In genomic region chr6:114282469-114283277, GRCm38 (mm10) we compare ENCODE assay signal across 8 mouse cellular contexts. TPM values are rescaled to one million over a fixed set of nuclear protein-coding genes. Genes with fewer than 3 reads are reported as not detected.
A peak's percentile ranks its signal among the peaks of the same experiment; 100 is the strongest.
DNase-seq lines count a peak whose midpoint lies in the region; ATAC-seq and TF ChIP-seq lines count a peak whose summit lies in the region.

Slc6a1 (plus strand) TSS chr6:114282635.

- H3K9ac ChIP-seq in forebrain, embryonic 15.5 days (replicated peaks) = peak within 1 kb of the TSS; percentile 70
- H3K9ac ChIP-seq in intestine, postnatal 0 days (ENCODE audit: low read depth, low read length) = no peak within 1 kb of the TSS

- intact Hi-C loops in left cerebral cortex, postnatal 25 days (cut with DNase I) = no loop called here

- peak within 1 kb of the TSS; percentile 59 for H3K4me3 ChIP-seq in forebrain, embryonic 15.5 days
- peak within 1 kb of the TSS; percentile 11 for H3K4me3 ChIP-seq in intestine, postnatal 0 days (ENCODE audit: low read depth, low read length)

- no peaks in the 10 kb centered on the region for H3K27me3 ChIP-seq in forebrain, embryonic 15.5 days
- peaks cover 51% of the 10 kb centered on the region for H3K27me3 ChIP-seq in intestine, postnatal 0 days (replicated peaks; ENCODE audit: control insufficient read depth, insufficient read depth, low read length)

- H3K4me1 ChIP-seq in forebrain, embryonic 15.5 days = peaks cover 41% of the 10 kb centered on the region
- no peaks in the 10 kb centered on the region for H3K4me1 ChIP-seq in intestine, postnatal 0 days (replicated peaks; ENCODE audit: control insufficient read depth, insufficient read depth, low read length)

- no peak for TF ChIP-seq CTCF in brain, embryonic 14.5 days (IDR thresholded peaks at IDR 0.05; ENCODE audit: borderline replicate concordance, extremely low read depth, insufficient read depth, insufficient read length)
- no peak for TF ChIP-seq CTCF in intestine, postnatal 0 days (IDR thresholded peaks at IDR 0.05; ENCODE audit: low read depth)

- ATAC-seq in forebrain, embryonic 15.5 days (replicated peaks) = peak; percentile 91
- peak; percentile 86 for ATAC-seq in intestine, postnatal 0 days
- no peak for ATAC-seq in monocyte, adult 5-6 weeks (replicated peaks; ENCODE audit: insufficient number of reproducible peaks, low FRiP score, low TSS enrichment, poor library complexity, severe bottlenecking)

- WGBS in forebrain, embryonic 15.5 days = under 1% methylated on average over 50 of the region's 51 CpGs
- 4% methylated on average over 34 of the region's 51 CpGs for WGBS in intestine, postnatal 0 days

- H3K27ac ChIP-seq in forebrain, embryonic 15.5 days (replicated peaks) = peak within 1 kb of the TSS; percentile 83
- no peak within 1 kb of the TSS for H3K27ac ChIP-seq in intestine, postnatal 0 days (ENCODE audit: low read depth, low read length)

- peak within 1 kb of the TSS; percentile 53 for H3K4me2 ChIP-seq in forebrain, embryonic 15.5 days (replicated peaks)
- peak within 1 kb of the TSS; percentile 41 for H3K4me2 ChIP-seq in intestine, postnatal 0 days (replicated peaks; ENCODE audit: low read depth)

- peak; percentile 84 for DNase-seq in Muller cell, postnatal 12 days (ENCODE audit: inconsistent ontology term)
- DNase-seq in brain, embryonic 14.5 days (ENCODE audit: low read depth) = peak; percentile 93
- peak; percentile 66 to 68 for DNase-seq in left cerebral cortex, postnatal 25 days (ENCODE audit: low spot score in 2 of 2)
- peak; percentile 73 for DNase-seq in mesoderm, embryonic 11.5 days (ENCODE audit: low read depth, low spot score)
- peak; percentile 77 for DNase-seq in right cerebral cortex, postnatal 4 days

- TF ChIP-seq POLR2A in brain, embryonic 14.5 days (IDR thresholded peaks at IDR 0.05; ENCODE audit: borderline replicate concordance, extremely low read depth, insufficient read depth, insufficient read length, poor library complexity, severe bottlenecking) = peak; percentile 86

- no peaks in the 10 kb centered on the region for H3K9me3 ChIP-seq in forebrain, embryonic 15.5 days
- no peaks in the 10 kb centered on the region for H3K9me3 ChIP-seq in intestine, postnatal 0 days (ENCODE audit: control insufficient read depth)

- no peaks in the 10 kb centered on the region for H3K36me3 ChIP-seq in forebrain, embryonic 15.5 days
- H3K36me3 ChIP-seq in intestine, postnatal 0 days (ENCODE audit: control insufficient read depth, insufficient read depth) = no peaks in the 10 kb centered on the region

RNA-seq across cellular contexts. Expression of gene Slc6a1, which starts in this region (rescaled TPM):
- polyA plus RNA-seq in brain, embryonic 14.5 days (2012; rRNA removed) = 210 and 269 TPM in 2 replicates
- 98.4 and 99.8 TPM in 2 replicates for polyA plus RNA-seq in forebrain, embryonic 15.5 days (2015; fragmentation: Nextera tagmentation; extraction: Ambion mirVana)
- not detected in 2 replicates for polyA plus RNA-seq in intestine, postnatal 0 days (2015; fragmentation: Nextera tagmentation; extraction: Ambion mirVana)
- 100 to 1,000 TPM; 303 to 326 TPM for total RNA-seq in left cerebral cortex, postnatal 25 days (2021)
- total RNA-seq in monocyte, adult 5-6 weeks (2017) = not detected in 3 replicates

Comparison
In these comparisons a context has a peak if more than half of its experiments do, and no peak if none do; other contexts are left out.
1. RNA of gene Slc6a1 (total RNA-seq): 303 to 326 TPM in left cerebral cortex, postnatal 25 days; not detected in monocyte, adult 5-6 weeks; every median in the first group is over 100 times any median in the second.
2. RNA of gene Slc6a1 (polyA plus RNA-seq): 210 to 269 TPM in brain, embryonic 14.5 days and 98.4 to 99.8 TPM in forebrain, embryonic 15.5 days; not detected in intestine, postnatal 0 days; every median in the first group is over 10 times any median in the second.
3. Peak in ATAC-seq, H3K4me3 ChIP-seq and H3K4me2 ChIP-seq in intestine, postnatal 0 days; RNA of the gene not detected or under 1 TPM.
4. Peak in every context shown above with its lines, with median percentiles within 50 percentile points of each other: DNase-seq.